Mouse (Mus musculus) E14TG2a.4 (cell line): ENCODE data around the gene Rtn4rl1.

Experiments
- H3K27me3 ChIP-seq: 2 replicates; pipeline ENCODE4 v1.6.1; 2014; ENCODE audit warnings: low read length, control low read depth; ENCODE audit not compliant: insufficient read depth
- H3K36me3 ChIP-seq: 2 replicates; pipeline ENCODE4 v1.6.1; 2014; ENCODE audit warnings: low read length, control low read depth; ENCODE audit not compliant: insufficient read depth
- H3K4me1 ChIP-seq: replicated peaks from 2 replicates; pipeline ENCODE4 v1.6.1; 2014; ENCODE audit warnings: low read depth, low read length, control low read depth
- H3K4me3 ChIP-seq: replicated peaks from 2 replicates; pipeline ENCODE4 v1.5.1; 2014; ENCODE audit warnings: mild to moderate bottlenecking, low read length
- H3K9me3 ChIP-seq: 2 replicates; pipeline ENCODE4 v1.6.1; 2014; ENCODE audit warnings: low read length, control low read depth
- CTCF ChIP-seq: conservative IDR thresholded peaks from 2 replicates; pipeline ENCODE4 v1.5.1; 2014; ENCODE audit warnings: low read length
- NANOG ChIP-seq: IDR thresholded peaks from 2 replicates; pipeline ENCODE4 v1.6.1; 2014; ENCODE audit warnings: borderline replicate concordance, low read length, mixed read lengths
- POU5F1 ChIP-seq: IDR thresholded peaks from 2 replicates; pipeline ENCODE4 v1.6.1; 2014; ENCODE audit warnings: low read length, borderline replicate concordance

The Rtn4rl1 gene

GRCm38 (mm10) chr11:75162591-75163080, 30.9 kb upstream of the Rtn4rl1 start:
- TF ChIP-seq CTCF, result no peak
- TF ChIP-seq NANOG, result no peak
- TF ChIP-seq POU5F1, result no peak
- peaks cover 50% of the 10 kb centered on the region for H3K27me3 ChIP-seq
- peaks cover 39% of the 10 kb centered on the region for H3K4me1 ChIP-seq
- H3K36me3 ChIP-seq, result peaks cover 49% of the 10 kb centered on the region
- peak overlapping the region; percentile 60 for H3K4me3 ChIP-seq
- H3K9me3 ChIP-seq, result no peaks in the 10 kb centered on the region

DNA sequence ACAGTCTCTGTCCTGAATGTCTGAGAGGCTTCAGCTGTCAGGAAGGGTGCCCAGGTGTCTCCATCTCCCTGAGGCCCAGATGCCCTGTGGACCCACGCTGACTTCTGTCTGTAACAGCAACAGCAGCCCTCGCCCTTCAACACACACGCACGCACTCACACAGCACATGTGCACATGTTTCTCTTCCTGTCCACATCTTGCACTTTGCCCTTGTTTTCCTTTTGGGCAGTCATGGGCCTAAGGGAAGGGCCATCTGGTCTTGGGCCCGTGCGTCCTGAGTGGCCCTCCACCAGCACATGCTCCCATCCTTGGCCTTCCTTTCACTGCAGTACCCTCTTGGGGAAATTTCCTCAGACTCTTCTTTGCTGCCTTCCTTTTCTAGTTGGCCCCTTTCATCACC, 30.2 kb upstream of the Rtn4rl1 start:
- Histone ChIP-seq H3K4me1 (peaks cover 41% of the 10 kb centered on the region), H3K9me3 (no peaks in the 10 kb centered on the region), H3K27me3 (peaks cover 56% of the 10 kb centered on the region), H3K36me3 (peaks cover 44% of the 10 kb centered on the region), H3K4me3 (no peak overlapping the region)
- no peak for TF ChIP-seq NANOG

DNA sequence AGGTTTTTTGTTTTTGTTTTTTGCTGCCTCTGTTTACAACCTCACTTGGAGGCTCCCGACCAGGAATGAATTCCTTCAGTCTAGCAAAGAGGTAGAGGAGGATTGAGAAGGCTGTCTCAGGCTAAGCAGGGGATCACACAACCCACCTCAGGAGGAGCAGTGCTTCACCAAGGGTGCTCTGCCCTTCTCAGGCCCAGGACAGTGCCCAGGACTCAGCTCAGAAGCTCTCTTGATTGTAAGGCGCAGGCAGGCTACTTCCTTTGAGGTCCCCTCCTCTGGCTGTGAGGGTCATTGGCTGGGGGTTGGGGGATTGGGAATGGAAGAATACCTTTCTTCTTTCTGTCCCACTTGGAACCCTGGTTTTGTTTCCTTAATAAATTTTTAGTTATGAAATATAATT, 29.5 kb upstream of the Rtn4rl1 start:
- Histone ChIP-seq H3K36me3 (peaks cover 41% of the 10 kb centered on the region), H3K27me3 (peaks cover 63% of the 10 kb centered on the region), H3K9me3 (no peaks in the 10 kb centered on the region), H3K4me3 (no peak overlapping the region), H3K4me1 (peaks cover 41% of the 10 kb centered on the region)
- no peak for TF ChIP-seq NANOG
- no peak for TF ChIP-seq POU5F1

- Histone ChIP-seq H3K4me1 (peaks cover 48% of the 10 kb centered on the region), H3K4me3 (peak overlapping the region; percentile 79), H3K9me3 (no peaks in the 10 kb centered on the region), H3K36me3 (peaks cover 36% of the 10 kb centered on the region), H3K27me3 (peaks cover 70% of the 10 kb centered on the region)
- TF ChIP-seq NANOG (no peak), CTCF (peak; percentile 10; the same call in 1 of the 2 replicates)
Measured at GRCm38 (mm10) chr11:75164750-75165149, 28.8 kb upstream of the Rtn4rl1 start.

GRCm38 (mm10) chr11:75165441-75166192, 28.0 kb upstream of the Rtn4rl1 start:
- peaks cover 54% of the 10 kb centered on the region for H3K4me1 ChIP-seq
- no peaks in the 10 kb centered on the region for H3K9me3 ChIP-seq
- H3K4me3 ChIP-seq, result peak overlapping the region; percentile 79
- TF ChIP-seq CTCF (peak; percentile 77), POU5F1 (no peak)
- peaks cover 28% of the 10 kb centered on the region for H3K36me3 ChIP-seq
- H3K27me3 ChIP-seq, result peaks cover 79% of the 10 kb centered on the region

GRCm38 (mm10) chr11:75166193-75166842, 27.3 kb upstream of the Rtn4rl1 start:
- Histone ChIP-seq H3K4me3 (peak overlapping the region; percentile 79), H3K9me3 (no peaks in the 10 kb centered on the region), H3K27me3 (peaks cover 86% of the 10 kb centered on the region), H3K4me1 (peaks cover 61% of the 10 kb centered on the region), H3K36me3 (peaks cover 22% of the 10 kb centered on the region)
- TF ChIP-seq CTCF, result no peak
- no peak for TF ChIP-seq POU5F1
- no peak for TF ChIP-seq NANOG

GRCm38 (mm10) chr11:75166861-75167642, 26.5 kb upstream of the Rtn4rl1 start:
- H3K4me1 ChIP-seq, result peaks cover 68% of the 10 kb centered on the region
- no peaks in the 10 kb centered on the region for H3K9me3 ChIP-seq
- peak overlapping the region; percentile 79 for H3K4me3 ChIP-seq
- peaks cover 14% of the 10 kb centered on the region for H3K36me3 ChIP-seq
- H3K27me3 ChIP-seq, result peaks cover 93% of the 10 kb centered on the region
- no peak for TF ChIP-seq NANOG
